Mouse (Mus musculus): ENCODE measurements around the gene Lefty1.
"Not testable (repeated sequence)": the region's sequence is repeated elsewhere in the genome, so short reads cannot be mapped to it uniquely, and the experiment has no call there.

The Lefty1 gene

GRCm38 (mm10) chr1:180934467-180935419 is at the start of gene Lefty1:
TSS of gene Lefty1 (plus strand) at chr1:180935022.
- DNase-seq (ENCODE audit: low spot score), result no peak

DNA sequence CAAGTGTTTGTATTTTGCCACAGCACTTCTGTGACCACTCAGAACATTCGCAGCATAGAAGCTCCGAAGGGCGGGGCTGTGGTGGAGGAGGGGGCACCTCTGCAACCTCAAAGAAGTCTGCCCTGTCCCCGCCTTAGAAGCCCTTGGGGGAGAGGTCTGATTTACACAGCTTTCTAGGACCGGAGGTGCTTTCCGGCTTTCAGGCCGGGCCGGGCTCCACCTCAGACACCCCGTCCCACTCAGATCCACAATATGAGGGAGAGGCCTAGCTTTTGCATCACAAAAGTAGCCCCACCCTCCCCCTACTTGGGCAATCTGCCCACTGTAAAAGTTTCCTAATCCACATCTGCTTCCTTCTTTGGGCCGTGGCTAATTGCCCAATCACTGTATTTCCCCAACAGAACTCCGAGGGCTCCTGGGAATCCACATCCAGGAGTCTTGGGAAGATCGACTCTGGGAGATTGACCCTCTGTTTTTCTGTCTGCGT is 46.2 kb upstream of the Lefty1 start:
- DNase-seq (ENCODE audit: low spot score), result peak; percentile 37

- DNase-seq (ENCODE audit: low spot score), result no peak
Measured at GRCm38 (mm10) chr1:180889172-180889571, 45.6 kb upstream of the Lefty1 start.

- DNase-seq (ENCODE audit: low spot score), result no peak
Measured at GRCm38 (mm10) chr1:180889841-180890240, 45.0 kb upstream of the Lefty1 start.

- no peak for DNase-seq (ENCODE audit: low spot score)
Measured at GRCm38 (mm10) chr1:180892808-180893207, 42.0 kb upstream of the Lefty1 start, which contains the start of gene Lefty2. TSS of gene Lefty2 (plus strand) at chr1:180893108.

- not testable (repeated sequence) for DNase-seq (ENCODE audit: low spot score)
Measured at GRCm38 (mm10) chr1:180894088-180894987, 40.5 kb upstream of the Lefty1 start.

DNA sequence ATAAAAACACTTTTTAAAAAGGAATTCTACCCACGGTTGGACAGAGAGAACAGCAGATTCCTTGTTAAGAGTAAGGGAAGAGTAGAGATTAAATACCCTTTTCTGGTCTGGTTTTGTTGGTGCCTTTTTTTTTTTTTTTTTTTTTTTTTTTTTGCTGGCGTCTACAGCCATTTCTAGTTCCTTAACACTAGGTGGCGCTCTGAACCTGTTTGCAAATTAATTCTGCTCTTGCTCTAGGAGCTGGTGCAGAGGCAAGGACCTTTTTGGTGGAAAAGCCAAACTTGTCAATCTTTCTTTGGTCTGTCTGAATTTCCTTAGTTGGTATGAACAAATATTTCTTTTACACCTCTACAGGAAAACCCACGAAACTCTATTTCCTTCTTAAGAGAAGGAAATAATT is 33.7 kb upstream of the Lefty1 start:
- DNase-seq (ENCODE audit: low spot score), result no peak

GRCm38 (mm10) chr1:180902915-180903314 is 31.9 kb upstream of the Lefty1 start:
- no peak for DNase-seq (ENCODE audit: low spot score)

DNA sequence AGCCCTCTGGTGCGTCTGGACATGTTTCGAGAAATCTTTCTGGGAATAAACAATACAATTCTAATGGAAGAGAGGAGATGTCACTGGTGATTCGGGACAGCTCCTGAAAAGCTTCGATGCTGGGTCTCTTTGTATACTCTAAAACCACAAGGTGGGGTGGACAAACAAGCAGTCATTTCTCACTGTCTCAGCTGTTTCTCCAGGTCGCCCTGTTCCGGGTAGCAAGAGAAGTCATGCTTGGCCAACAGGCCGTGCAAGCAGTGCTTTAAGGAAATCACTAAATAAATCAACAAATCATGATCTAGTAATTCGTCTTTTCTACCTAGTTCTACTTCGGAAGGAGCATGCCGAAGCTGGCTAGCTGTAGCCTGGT is 31.2 kb upstream of the Lefty1 start:
- no peak for DNase-seq (ENCODE audit: low spot score)

GRCm38 (mm10) chr1:180904039-180904814 is 30.6 kb upstream of the Lefty1 start, which contains the start of gene Pycr2:
TSS of gene Pycr2 (plus strand) at chr1:180904293.
- peak; percentile 78 for DNase-seq (ENCODE audit: low spot score)

DNA sequence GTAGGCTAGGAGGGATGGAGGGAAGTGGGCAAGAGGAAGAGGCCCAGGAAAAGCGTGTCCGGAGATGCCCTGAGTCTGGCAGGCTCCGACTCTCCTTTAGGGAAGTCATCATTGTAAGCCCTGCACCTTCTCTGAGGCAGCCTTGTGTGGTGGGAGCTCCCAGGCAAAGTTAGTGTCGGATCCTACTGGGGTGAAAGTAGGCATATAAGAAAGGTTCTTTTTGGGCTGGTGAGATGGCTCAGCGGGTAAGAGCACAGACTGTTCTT is 30.1 kb upstream of the Lefty1 start:
- no peak for DNase-seq (ENCODE audit: low spot score)

- no peak for DNase-seq (ENCODE audit: low spot score)
Measured at GRCm38 (mm10) chr1:180905307-180905706, 29.5 kb upstream of the Lefty1 start.

DNA sequence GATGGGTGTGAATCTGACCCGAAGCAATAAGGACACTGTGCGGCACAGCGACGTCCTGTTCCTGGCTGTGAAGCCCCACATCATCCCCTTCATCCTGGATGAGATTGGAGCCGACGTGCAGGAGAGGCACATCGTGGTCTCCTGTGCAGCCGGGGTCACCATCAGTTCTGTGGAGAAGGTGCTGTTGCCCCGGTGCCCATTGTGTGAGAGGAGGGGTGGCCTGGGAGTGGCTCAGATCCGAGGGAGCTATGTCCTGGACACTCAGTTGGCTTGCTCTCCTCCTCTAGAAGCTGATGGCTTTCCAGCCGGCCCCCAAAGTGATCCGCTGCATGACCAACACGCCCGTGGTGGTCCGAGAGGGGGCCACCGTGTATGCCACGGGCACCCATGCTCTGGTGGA is 28.9 kb upstream of the Lefty1 start:
- no peak for DNase-seq (ENCODE audit: low spot score)

- DNase-seq (ENCODE audit: low spot score), result no peak
Measured at GRCm38 (mm10) chr1:180906461-180907147, 28.2 kb upstream of the Lefty1 start.

GRCm38 (mm10) chr1:180911138-180911537 is 23.7 kb upstream of the Lefty1 start:
- no peak for DNase-seq (ENCODE audit: low spot score)

DNA sequence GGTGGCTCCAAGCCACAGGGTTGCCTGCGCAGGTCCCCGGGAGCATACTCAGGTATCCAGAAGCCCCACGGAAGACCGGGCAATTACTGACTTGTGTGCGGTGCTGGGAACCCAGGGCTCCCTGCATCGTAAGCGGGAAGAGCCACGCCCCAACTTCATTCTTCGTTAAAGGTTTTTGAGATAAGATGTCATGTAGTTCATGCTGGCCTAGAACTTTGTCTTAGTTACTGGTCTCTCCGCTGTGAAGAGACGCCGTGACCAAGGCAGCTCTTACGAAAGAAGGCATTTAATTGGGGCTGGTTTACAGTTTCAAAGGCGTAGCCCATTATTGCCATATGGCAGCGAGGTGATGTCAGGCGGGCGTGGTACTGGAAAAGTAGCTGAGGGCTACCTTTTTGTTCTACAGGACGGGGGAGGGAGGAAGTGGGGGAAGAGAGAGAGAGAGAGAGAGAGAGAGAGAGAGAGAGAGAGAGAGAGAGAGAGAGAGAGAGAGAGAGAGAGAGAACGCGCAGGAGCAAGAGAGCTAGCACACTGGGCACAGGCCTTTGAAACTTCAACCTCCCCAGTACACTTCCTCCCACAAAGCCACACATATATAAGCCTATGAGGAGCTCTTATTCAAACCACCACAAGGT is 23.1 kb upstream of the Lefty1 start:
- no peak for DNase-seq (ENCODE audit: low spot score)

DNA sequence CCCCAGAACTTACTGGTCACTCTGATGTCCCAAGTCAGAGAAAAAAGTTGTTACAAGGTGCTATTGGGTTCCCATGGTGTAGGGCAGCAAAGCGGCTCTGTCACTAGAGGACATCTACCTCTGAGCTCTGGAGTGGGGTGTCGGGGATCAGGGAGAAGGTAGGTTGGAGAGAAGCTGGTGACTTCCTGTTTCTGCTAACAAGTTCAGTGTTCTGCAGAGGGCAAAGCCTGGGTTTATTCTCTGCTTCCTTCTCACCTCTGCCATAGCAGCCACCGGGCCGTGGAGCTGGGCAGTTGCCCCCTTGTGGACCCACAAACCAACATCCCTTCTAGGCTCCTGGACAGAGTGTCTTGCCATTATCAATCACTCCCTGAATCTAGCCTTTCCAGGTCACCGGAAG is 22.0 kb upstream of the Lefty1 start:
- no peak for DNase-seq (ENCODE audit: low spot score)

- no peak for DNase-seq (ENCODE audit: low spot score)
Measured at GRCm38 (mm10) chr1:180913797-180914196, 21.0 kb upstream of the Lefty1 start.

DNA sequence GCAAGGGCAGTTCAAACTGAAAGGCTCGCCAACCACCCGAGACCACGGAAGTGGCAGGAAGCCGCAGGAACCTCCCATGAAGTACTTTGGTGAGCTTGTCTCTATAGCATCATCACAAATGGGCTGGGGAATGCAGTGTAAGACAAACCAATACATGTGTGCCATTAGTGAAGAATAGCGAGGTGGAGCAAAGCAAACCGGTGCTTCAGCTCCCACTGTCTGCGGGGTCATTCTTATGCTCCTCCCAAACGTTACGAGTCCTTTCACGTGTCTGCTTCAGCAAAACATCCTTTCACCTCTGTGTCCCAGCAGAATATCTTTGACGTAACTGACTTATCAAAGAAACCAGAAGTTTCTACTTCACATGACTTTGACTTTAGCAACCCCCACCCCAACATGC is 18.4 kb upstream of the Lefty1 start:
- no peak for DNase-seq (ENCODE audit: low spot score)

- no peak for DNase-seq (ENCODE audit: low spot score)
Measured at GRCm38 (mm10) chr1:180917053-180917452, 17.8 kb upstream of the Lefty1 start.

GRCm38 (mm10) chr1:180919686-180920085 is 15.1 kb upstream of the Lefty1 start:
- DNase-seq (ENCODE audit: low spot score), result no peak

Data from urinary bladder, postnatal 10 days (tissue).